Mouse (Mus musculus) kidney, postnatal 4 days (tissue): ENCODE results near the gene Ppp2r5c.
A peak's percentile ranks its signal among the peaks of the same experiment; 100 is the strongest.

Experiments
- DNase-seq, 2 experiments: peaks; one replicate each; pipeline ENCODE4 v3.0.0; 2021; ENCODE audit warnings: mixed read lengths in 2 of 2

Gene Ppp2r5c

GRCm38 (mm10) chr12:110492436-110492835 lies 45.5 kb downstream of the Ppp2r5c start:
- no peak for DNase-seq

GRCm38 (mm10) chr12:110493597-110494369 lies 46.9 kb downstream of the Ppp2r5c start:
- DNase-seq = no peak

- no peak for DNase-seq
Measured at GRCm38 (mm10) chr12:110494846-110495245, 47.9 kb downstream of the Ppp2r5c start.

GRCm38 (mm10) chr12:110495260-110495659 lies 48.3 kb downstream of the Ppp2r5c start:
- DNase-seq = no peak

- DNase-seq = no peak
Measured at GRCm38 (mm10) chr12:110496016-110496415, 49.1 kb downstream of the Ppp2r5c start.

GRCm38 (mm10) chr12:110497013-110497412 lies 50.1 kb downstream of the Ppp2r5c start:
- DNase-seq = no peak

GRCm38 (mm10) chr12:110497485-110497884 lies 50.6 kb downstream of the Ppp2r5c start:
- DNase-seq = no peak

- DNase-seq = no peak
Measured at GRCm38 (mm10) chr12:110498283-110499224, 51.6 kb downstream of the Ppp2r5c start.

GRCm38 (mm10) chr12:110499225-110499992 lies 52.5 kb downstream of the Ppp2r5c start:
- peak; percentile 29 to 55 for DNase-seq

- no peak for DNase-seq
Measured at GRCm38 (mm10) chr12:110500095-110500494, 53.2 kb downstream of the Ppp2r5c start.

- DNase-seq = no peak
Measured at GRCm38 (mm10) chr12:110503406-110504144, 56.7 kb downstream of the Ppp2r5c start.

GRCm38 (mm10) chr12:110504145-110504490 lies 57.2 kb downstream of the Ppp2r5c start:
- no peak for DNase-seq

GRCm38 (mm10) chr12:110504793-110505192 lies 57.9 kb downstream of the Ppp2r5c start:
- no peak for DNase-seq

- DNase-seq = no peak
Measured at GRCm38 (mm10) chr12:110506046-110506445, 59.1 kb downstream of the Ppp2r5c start.

- DNase-seq = peak in 1 of 2 experiments; percentile 3
Measured at GRCm38 (mm10) chr12:110507714-110508297, 60.9 kb downstream of the Ppp2r5c start.

- DNase-seq = no peak
Measured at GRCm38 (mm10) chr12:110508680-110509079, 61.8 kb downstream of the Ppp2r5c start.

GRCm38 (mm10) chr12:110510171-110510871 lies 63.4 kb downstream of the Ppp2r5c start:
- DNase-seq = peak; percentile 76 to 78

- no peak for DNase-seq
Measured at GRCm38 (mm10) chr12:110511201-110511600, 64.3 kb downstream of the Ppp2r5c start.

- DNase-seq = no peak
Measured at GRCm38 (mm10) chr12:110511856-110512433, 65.0 kb downstream of the Ppp2r5c start.

GRCm38 (mm10) chr12:110512884-110513283 lies 66.0 kb downstream of the Ppp2r5c start:
- DNase-seq = no peak

GRCm38 (mm10) chr12:110515676-110516075 lies 68.8 kb downstream of the Ppp2r5c start:
- no peak for DNase-seq
